ENCODE assay signal across 16 mouse cellular contexts in genomic region chr9:87524890-87525684, GRCm38 (mm10).
"Had no signal": no experiment of that assay in that cellular context is flagged by ENCODE, and none has a peak within 500 bp of the region (broad histone marks: within the 10 kb centered on the region; RNA-seq: fewer than 3 reads in every experiment).

No protein-coding gene starts in this region.

- H3K4me2 ChIP-seq: liver, embryonic 15.5 days; midbrain, embryonic 11.5 days; midbrain, embryonic 15.5 days; neural tube, embryonic 12.5 days; stomach, embryonic 15.5 days had no signal

- DNase-seq: liver, postnatal 0 days; lung, adult 2 months; lung, postnatal 10 days; lung, postnatal 36 days; right cerebral cortex, postnatal 14 days; thymus, adult 2 months; thymus, postnatal 25 days; thymus, postnatal 4 days had no signal

- H3K4me3 ChIP-seq: liver, embryonic 15.5 days; megakaryocyte, embryonic 14.5 days; midbrain, embryonic 15.5 days; neural tube, embryonic 12.5 days; stomach, embryonic 15.5 days had no signal

- H3K27ac ChIP-seq: liver, embryonic 15.5 days; macrophage; midbrain, embryonic 15.5 days; neural tube, embryonic 12.5 days; stomach, embryonic 15.5 days; stomach, postnatal 0 days had no signal

- H3K9me3 ChIP-seq: liver, embryonic 15.5 days; megakaryocyte, embryonic 14.5 days; midbrain, embryonic 15.5 days; neural tube, embryonic 12.5 days; stomach, embryonic 15.5 days had no signal

- H3K4me1 ChIP-seq: liver, embryonic 15.5 days; megakaryocyte, embryonic 14.5 days; midbrain, embryonic 15.5 days; neural tube, embryonic 12.5 days; stomach, embryonic 15.5 days had no signal

- ATAC-seq: liver, postnatal 0 days; midbrain, embryonic 15.5 days had no signal

- H3K9ac ChIP-seq: liver, embryonic 15.5 days; liver, postnatal 0 days; midbrain, embryonic 15.5 days; neural tube, embryonic 12.5 days; stomach, embryonic 15.5 days had no signal

- H3K36me3 ChIP-seq: liver, embryonic 15.5 days; midbrain, embryonic 15.5 days; neural tube, embryonic 12.5 days; stomach, embryonic 15.5 days had no signal

- H3K27me3 ChIP-seq: liver, embryonic 15.5 days; megakaryocyte, embryonic 14.5 days; midbrain, embryonic 15.5 days; neural tube, embryonic 12.5 days; stomach, embryonic 15.5 days had no signal
